Mouse (Mus musculus) hindbrain, embryonic 16.5 days (tissue): ENCODE measurements at regions not wholly inside any gene's neighbourhood (a gene's known extent, or its start where the extent isn't known, plus 50 kb on each side); places are given as distances from the start of the nearest gene placed in this dataset.

Experiments
- ATAC-seq: fragments of 200-750 bp; cut with Nextera tagmentation; 2 replicates; pipeline ENCODE4 v1.8.0; 2017; ENCODE audit warnings: moderate TSS enrichment, moderate library complexity
- H3K27ac ChIP-seq: fragments of 300-500 bp; sonication (generic); 2 replicates; pipeline ENCODE4 v1.5.1; 2014; ENCODE audit warnings: low read depth, mild to moderate bottlenecking, control low read depth, low read length, moderate library complexity
- H3K27me3 ChIP-seq: fragments of 300-500 bp; sonication (generic); replicated peaks from 2 replicates; pipeline ENCODE4 v1.6.1; 2014; ENCODE audit warnings: low read length; ENCODE audit not compliant: control insufficient read depth, insufficient read depth
- H3K36me3 ChIP-seq: fragments of 300-500 bp; sonication (generic); 2 replicates; pipeline ENCODE4 v1.6.1; 2014; ENCODE audit warnings: mild to moderate bottlenecking, low read length, moderate library complexity, mixed read lengths; ENCODE audit not compliant: control insufficient read depth, insufficient read depth
- H3K4me1 ChIP-seq: fragments of 300-500 bp; sonication (generic); 2 replicates; pipeline ENCODE4 v1.6.1; 2014; ENCODE audit warnings: low read depth, low read length; ENCODE audit not compliant: control insufficient read depth, insufficient read depth
- H3K4me2 ChIP-seq: fragments of 300-500 bp; sonication (generic); 2 replicates; pipeline ENCODE4 v1.6.1; 2014; ENCODE audit warnings: mild to moderate bottlenecking, low read length, control low read depth, moderate library complexity
- H3K4me3 ChIP-seq: fragments of 300-500 bp; sonication (generic); 2 replicates; pipeline ENCODE4 v1.5.1; 2014; ENCODE audit warnings: mild to moderate bottlenecking, low read length, control low read depth, moderate library complexity
- H3K9ac ChIP-seq: fragments of 300-500 bp; sonication (generic); 2 replicates; pipeline ENCODE4 v1.6.1; 2014; ENCODE audit warnings: low read depth, mild to moderate bottlenecking, control low read depth, low read length, moderate library complexity
- H3K9me3 ChIP-seq: fragments of 300-500 bp; sonication (generic); 2 replicates; pipeline ENCODE4 v1.6.1; 2014; ENCODE audit warnings: mild to moderate bottlenecking, low read length, moderate library complexity; ENCODE audit not compliant: control insufficient read depth
- WGBS: fragments of 180-500 bp; shearing (Covaris S2); extraction: QIAGEN DNeasy Blood & Tissue Kit; methylation state at CpG from one replicate; pipeline ENCODE4 v1.1.7; 2014; 5-methylcytosine and 5-hydroxymethylcytosine counted together

DNA sequence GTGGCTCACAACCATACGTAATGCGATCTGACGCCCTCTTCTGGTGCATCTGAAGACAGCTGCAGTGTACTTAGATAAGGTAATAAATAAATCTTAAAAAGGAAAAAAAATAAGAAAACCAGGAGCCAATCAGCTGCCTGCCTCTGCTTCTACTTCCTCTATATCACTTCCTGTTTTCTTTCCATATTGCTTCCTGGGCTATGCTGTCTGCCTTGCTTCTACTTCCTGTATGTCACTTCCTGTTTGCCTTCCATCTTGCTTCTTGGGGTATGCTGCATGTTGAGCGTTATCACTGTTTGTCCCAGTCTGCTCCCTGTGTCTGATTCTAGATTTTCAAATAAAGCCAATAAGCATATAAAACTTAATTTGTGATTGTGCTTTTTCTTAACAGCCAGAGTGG lies 85.3 kb upstream of the Slc28a3 start:
- H3K4me1 ChIP-seq, result no peaks in the 10 kb centered on the region
- no peaks in the 10 kb centered on the region for H3K36me3 ChIP-seq
- WGBS, result 96% methylated on average over 4 of the region's 4 CpGs
- H3K4me2 ChIP-seq, result no peak overlapping the region
- no peak for ATAC-seq
- H3K27me3 ChIP-seq, result no peaks in the 10 kb centered on the region
- H3K9ac ChIP-seq, result no peak overlapping the region
- H3K9me3 ChIP-seq, result no peaks in the 10 kb centered on the region
- no peak overlapping the region for H3K27ac ChIP-seq
- H3K4me3 ChIP-seq, result no peak overlapping the region

DNA sequence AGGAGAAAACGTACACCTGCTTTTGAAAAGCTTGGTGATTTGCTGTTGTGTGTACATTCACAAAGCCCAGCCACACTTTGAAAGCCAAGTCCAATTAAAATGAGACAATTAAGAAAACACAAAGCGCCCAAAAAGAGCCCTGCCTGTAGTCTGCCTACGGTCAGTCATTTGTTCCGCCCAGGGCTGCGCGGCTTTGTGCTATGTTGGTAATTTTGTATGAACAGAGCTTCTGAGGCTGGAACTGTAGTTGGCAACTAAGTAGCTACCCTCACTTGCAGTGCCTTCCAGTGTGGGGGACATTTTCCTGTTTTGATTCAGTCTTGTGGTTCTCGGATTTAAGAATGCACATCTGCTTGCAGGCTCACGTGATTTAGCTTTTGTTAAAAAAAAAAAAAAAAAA lies 89.3 kb upstream of the Slc28a3 start:
- H3K9ac ChIP-seq, result no peak overlapping the region
- no peak overlapping the region for H3K27ac ChIP-seq
- no peaks in the 10 kb centered on the region for H3K9me3 ChIP-seq
- no peaks in the 10 kb centered on the region for H3K4me1 ChIP-seq
- no peaks in the 10 kb centered on the region for H3K36me3 ChIP-seq
- WGBS, result 67% methylated on average over 8 of the region's 8 CpGs
- no peaks in the 10 kb centered on the region for H3K27me3 ChIP-seq
- ATAC-seq, result no peak
- H3K4me2 ChIP-seq, result no peak overlapping the region
- H3K4me3 ChIP-seq, result no peak overlapping the region

DNA sequence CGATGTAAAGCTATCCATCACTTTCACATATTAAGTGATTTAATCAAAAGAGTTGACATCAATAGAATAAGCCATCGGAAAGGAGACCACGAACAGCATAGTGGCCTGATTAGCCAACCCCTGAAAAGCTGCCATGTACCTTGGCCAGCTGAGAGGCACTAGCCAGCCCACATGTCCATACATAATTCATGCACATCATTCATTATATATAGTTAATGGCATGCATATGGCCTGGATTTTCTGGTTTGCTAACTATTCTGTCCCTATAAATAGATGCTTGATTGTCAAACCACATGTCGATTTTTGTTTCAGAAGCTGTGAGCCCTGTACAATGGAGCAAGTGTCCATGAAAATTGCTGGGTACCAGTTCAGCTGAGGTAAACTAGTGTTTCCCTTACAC lies 93.5 kb upstream of the Slc28a3 start:
- Histone ChIP-seq H3K9me3 (no peaks in the 10 kb centered on the region), H3K4me1 (no peaks in the 10 kb centered on the region), H3K27ac (no peak overlapping the region), H3K4me2 (no peak overlapping the region), H3K4me3 (no peak overlapping the region), H3K36me3 (no peaks in the 10 kb centered on the region), H3K27me3 (no peaks in the 10 kb centered on the region), H3K9ac (no peak overlapping the region)
- ATAC-seq, result no peak
- 30% methylated on average over 4 of the region's 4 CpGs for WGBS

DNA sequence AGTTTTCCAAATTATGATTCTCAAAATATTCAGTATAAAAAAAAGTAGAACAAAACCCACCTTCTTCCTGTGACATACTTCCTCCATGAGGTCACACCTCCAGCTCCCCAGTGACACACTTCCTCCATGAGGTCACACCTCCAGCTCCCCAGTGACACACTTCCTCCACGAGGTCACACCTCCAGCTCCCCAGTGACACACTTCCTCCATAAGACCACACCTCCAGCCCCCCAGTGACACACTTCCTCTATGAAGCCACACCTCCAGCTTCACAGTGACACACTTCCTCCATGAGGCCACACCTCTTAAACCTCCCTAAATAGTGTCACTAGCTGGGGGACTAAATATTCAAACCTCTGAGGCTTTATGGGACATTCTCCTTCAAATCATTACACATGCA lies 89.8 kb upstream of the Ntrk2 start:
- H3K27me3 ChIP-seq, result no peaks in the 10 kb centered on the region
- 96% methylated on average over 1 of the region's 1 CpGs for WGBS
- H3K9ac ChIP-seq, result no peak overlapping the region
- H3K9me3 ChIP-seq, result no peaks in the 10 kb centered on the region
- no peak overlapping the region for H3K27ac ChIP-seq
- no peak overlapping the region for H3K4me2 ChIP-seq
- ATAC-seq, result no peak
- H3K4me1 ChIP-seq, result no peaks in the 10 kb centered on the region
- no peak overlapping the region for H3K4me3 ChIP-seq
- H3K36me3 ChIP-seq, result no peaks in the 10 kb centered on the region

DNA sequence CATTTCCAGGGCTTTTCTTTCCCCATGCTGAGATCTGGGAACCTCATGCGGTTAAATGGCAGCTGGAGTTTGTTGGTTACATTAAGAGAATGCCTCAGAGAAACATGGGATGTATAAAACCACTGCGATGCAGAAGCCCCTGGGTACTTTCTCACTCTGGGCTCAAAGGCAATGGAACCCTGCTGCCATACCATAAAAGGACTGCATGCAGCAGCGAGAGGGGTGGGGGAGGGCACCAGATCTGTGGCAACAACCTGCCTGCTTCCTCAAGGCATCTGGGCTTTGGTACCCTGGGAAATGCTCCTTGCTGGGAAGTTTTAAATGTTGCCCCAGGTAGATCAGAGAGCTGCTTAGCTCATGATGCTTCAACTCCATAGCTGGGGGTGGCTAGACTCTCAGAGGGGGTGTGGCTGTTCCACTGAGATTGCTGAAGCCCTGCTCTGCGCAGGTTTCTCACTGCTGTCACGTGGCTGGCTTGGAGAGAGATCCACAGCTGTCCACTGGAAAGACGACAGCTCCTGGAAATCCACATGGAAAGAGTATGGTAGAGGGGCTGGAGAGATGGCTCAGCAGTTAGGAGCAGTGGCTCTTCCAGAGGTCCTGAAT lies 75.8 kb upstream of the Ntrk2 start:
- Histone ChIP-seq H3K4me2 (no peak overlapping the region), H3K9ac (no peak overlapping the region), H3K27ac (no peak overlapping the region), H3K4me3 (no peak overlapping the region), H3K4me1 (no peaks in the 10 kb centered on the region), H3K27me3 (no peaks in the 10 kb centered on the region), H3K9me3 (no peaks in the 10 kb centered on the region), H3K36me3 (no peaks in the 10 kb centered on the region)
- 17% methylated on average over 6 of the region's 6 CpGs for WGBS
- peak; percentile 52; the same call in 1 of the 2 replicates for ATAC-seq

DNA sequence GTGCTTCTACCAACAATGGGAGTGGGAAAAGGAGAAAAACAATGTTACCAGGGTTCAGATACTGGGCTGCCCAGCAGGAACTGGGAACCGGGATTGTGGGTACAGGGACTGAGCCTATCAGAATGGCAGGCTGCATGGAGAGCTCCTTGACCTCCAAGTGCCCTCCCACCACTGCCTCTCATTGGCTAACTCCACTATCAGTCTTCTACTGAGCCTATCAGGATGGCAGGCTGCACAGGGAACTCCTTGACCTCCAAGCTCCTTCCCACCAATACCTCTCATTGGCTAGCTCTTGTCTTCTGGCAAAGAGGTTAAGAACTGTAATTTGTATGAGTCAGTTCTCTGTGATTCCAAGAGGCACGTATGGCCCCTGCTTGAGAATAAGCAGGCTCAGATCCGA lies 73.6 kb upstream of the Ntrk2 start:
- no peaks in the 10 kb centered on the region for H3K36me3 ChIP-seq
- no peaks in the 10 kb centered on the region for H3K4me1 ChIP-seq
- H3K9me3 ChIP-seq, result no peaks in the 10 kb centered on the region
- no peaks in the 10 kb centered on the region for H3K27me3 ChIP-seq
- no peak overlapping the region for H3K4me3 ChIP-seq
- no peak overlapping the region for H3K4me2 ChIP-seq
- 83% methylated on average over 3 of the region's 3 CpGs for WGBS
- H3K27ac ChIP-seq, result no peak overlapping the region
- no peak for ATAC-seq
- H3K9ac ChIP-seq, result no peak overlapping the region

DNA sequence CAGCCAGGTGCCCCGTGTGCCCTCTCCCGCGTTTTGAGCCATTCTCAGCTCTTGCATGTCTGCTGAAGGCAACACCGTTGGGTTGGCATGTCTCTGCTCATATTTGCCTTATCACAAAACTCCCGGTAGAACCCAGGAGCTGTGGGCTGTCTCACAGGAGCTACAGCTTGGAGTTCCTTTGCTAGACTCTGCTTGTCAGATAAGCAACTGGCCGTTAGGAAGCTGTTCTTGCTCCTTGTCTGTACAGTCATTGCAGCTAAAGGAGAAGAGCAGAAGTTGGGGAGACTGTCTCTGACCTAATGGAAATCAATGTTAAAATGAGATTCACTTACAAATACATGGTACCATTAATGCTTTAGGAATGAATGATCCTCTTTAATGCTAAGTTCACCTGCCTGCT lies 72.8 kb upstream of the Ntrk2 start:
- H3K36me3 ChIP-seq, result no peaks in the 10 kb centered on the region
- no peak overlapping the region for H3K4me2 ChIP-seq
- H3K27ac ChIP-seq, result no peak overlapping the region
- no peak for ATAC-seq
- no peaks in the 10 kb centered on the region for H3K4me1 ChIP-seq
- H3K9ac ChIP-seq, result no peak overlapping the region
- WGBS, result 94% methylated on average over 6 of the region's 6 CpGs
- H3K4me3 ChIP-seq, result no peak overlapping the region
- H3K27me3 ChIP-seq, result no peaks in the 10 kb centered on the region
- H3K9me3 ChIP-seq, result no peaks in the 10 kb centered on the region

DNA sequence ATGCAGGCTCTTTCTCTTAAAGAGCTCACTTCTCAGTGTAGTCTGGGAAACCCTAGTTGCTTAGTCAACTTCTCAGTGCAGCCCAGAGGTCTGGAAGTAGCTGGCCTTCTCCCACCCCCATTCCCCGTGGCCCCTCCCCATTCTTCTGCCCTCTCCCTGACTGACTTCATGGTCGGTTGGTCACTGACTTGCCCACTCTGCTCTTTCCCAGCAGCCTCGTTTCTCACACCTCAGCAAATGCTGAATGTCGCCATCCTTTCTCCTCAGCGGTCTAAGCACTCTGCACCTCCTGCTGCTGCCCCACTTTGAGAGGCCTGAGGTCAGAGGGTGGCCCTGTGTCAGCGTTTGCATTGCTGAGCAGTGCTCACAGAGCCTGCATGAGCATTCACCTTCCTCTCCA lies 70.8 kb upstream of the Ntrk2 start:
- Histone ChIP-seq H3K27ac (no peak overlapping the region), H3K4me3 (no peak overlapping the region), H3K27me3 (no peaks in the 10 kb centered on the region), H3K9ac (no peak overlapping the region), H3K4me2 (no peak overlapping the region), H3K36me3 (no peaks in the 10 kb centered on the region), H3K4me1 (no peaks in the 10 kb centered on the region), H3K9me3 (no peaks in the 10 kb centered on the region)
- WGBS, result 14% methylated on average over 6 of the region's 6 CpGs
- ATAC-seq, result no peak

DNA sequence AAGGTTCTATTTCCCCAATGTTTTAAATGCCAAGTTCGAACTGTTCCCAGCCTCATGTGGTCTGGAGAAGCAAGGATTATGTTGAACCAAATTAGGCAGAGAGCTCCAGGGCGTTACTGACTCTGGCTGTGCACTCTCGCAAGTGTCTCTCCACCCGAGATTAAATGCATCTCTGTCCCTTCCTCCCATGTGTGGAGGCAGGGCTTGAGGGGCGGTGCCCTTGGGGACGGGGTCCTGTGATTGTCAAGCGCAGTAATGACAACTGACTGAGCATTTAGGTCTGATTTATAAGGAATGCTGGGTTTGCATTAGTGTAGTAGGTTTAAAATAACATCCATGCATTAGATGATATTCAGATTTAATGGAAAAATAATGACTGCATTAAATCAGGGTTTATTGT lies 65.6 kb upstream of the Ntrk2 start:
- no peak overlapping the region; the same call in 1 of the 2 replicates for H3K27ac ChIP-seq
- H3K27me3 ChIP-seq, result no peaks in the 10 kb centered on the region
- no peaks in the 10 kb centered on the region for H3K36me3 ChIP-seq
- H3K9me3 ChIP-seq, result no peaks in the 10 kb centered on the region; the same call in 1 of the 2 replicates
- no peak overlapping the region for H3K4me2 ChIP-seq
- H3K4me3 ChIP-seq, result no peak overlapping the region
- H3K9ac ChIP-seq, result no peak overlapping the region
- no peaks in the 10 kb centered on the region for H3K4me1 ChIP-seq
- ATAC-seq, result no peak; the same call in 1 of the 2 replicates
- WGBS, result 63% methylated on average over 7 of the region's 7 CpGs

DNA sequence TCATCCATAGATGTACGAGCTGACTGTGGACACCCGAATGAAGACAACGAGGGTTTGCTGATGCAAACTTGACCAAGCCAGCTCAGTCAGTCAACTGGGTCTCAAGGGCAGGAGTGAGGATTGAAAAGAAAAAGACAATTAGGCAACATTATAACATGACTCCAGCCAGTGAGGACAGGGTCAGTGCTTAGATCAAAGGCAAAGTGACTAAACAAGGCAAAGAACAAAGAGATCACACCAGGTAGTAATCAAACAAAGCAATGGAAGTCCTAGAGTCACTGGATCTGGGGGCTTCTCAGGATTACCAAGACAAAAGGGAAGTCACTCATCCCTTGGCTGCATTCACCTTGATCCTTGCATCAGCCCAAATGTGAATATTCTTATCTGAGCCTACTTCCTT lies 60.3 kb upstream of the Ntrk2 start:
- Histone ChIP-seq H3K27ac (no peak overlapping the region), H3K9ac (no peak overlapping the region), H3K36me3 (no peaks in the 10 kb centered on the region), H3K4me1 (no peaks in the 10 kb centered on the region), H3K4me2 (no peak overlapping the region), H3K27me3 (no peaks in the 10 kb centered on the region), H3K9me3 (no peaks in the 10 kb centered on the region; the same call in 1 of the 2 replicates), H3K4me3 (no peak overlapping the region)
- no peak for ATAC-seq
- WGBS, result 82% methylated on average over 3 of the region's 3 CpGs
